Mouse (Mus musculus) liver, adult 2 months (tissue): ENCODE results near the gene Msmb.

Source experiments
- CTCF ChIP-seq: fragments of 200-500 bp; IDR thresholded peaks from 2 replicates; pipeline ENCODE4 v1.5.1; 2011; ENCODE audit warnings: low read depth, low read length, control low read depth
- POLR2A ChIP-seq: fragments of 200-500 bp; IDR thresholded peaks from 2 replicates; pipeline ENCODE4 v1.6.1; 2011; ENCODE audit warnings: low read length, control low read depth; ENCODE audit not compliant: insufficient read depth; ENCODE audit errors: extremely low read depth

DNA sequence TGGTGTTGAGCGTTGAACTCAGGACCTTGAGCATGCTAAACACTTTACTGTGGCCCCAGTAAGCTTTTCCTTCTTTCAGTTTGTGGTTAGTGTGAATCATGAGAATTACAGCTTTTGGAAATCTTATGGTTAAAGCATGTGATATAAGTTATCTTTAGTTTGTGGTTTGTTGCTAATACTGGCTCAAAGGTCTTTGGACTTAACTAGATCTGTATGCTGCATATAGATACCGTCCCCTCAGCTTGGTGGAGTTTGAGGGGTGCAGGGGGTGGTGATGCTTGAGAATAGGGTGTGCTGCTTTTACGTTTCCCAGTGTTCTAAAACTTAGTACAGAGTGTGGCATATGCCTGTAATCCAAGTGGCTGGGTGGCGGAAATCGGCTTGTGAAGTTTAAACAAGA lies 25.5 kb downstream of the Msmb start:
- no peak for TF ChIP-seq CTCF
- no peak for TF ChIP-seq POLR2A
